Mouse (Mus musculus) Patski (cell line): Measurements from ENCODE around the gene Pde6h. TPM values are rescaled to one million over a fixed set of nuclear protein-coding genes. Genes with fewer than 3 reads are reported as not detected.

Experiments used
- ATAC-seq: fragments of 100-300 bp; one replicate; pipeline ENCODE4 v1.8.0; 2021
- CTCF ChIA-PET: fragments of 350-600 bp; sonication (Branson Sonifier 250); formaldehyde crosslinking; loops from one replicate; lab custom pipeline; 2022; ENCODE audit warnings: inconsistent platforms; lab: Charles Lee
- POLR2A ChIA-PET: fragments of 350-600 bp; sonication (Branson Sonifier 250); formaldehyde crosslinking; loops from one replicate; lab custom pipeline; 2022; ENCODE audit warnings: antibody characterized with exemption, inconsistent platforms; lab: Charles Lee
- DNase-seq: peaks from one replicate; pipeline ENCODE4 v3.0.0-alpha.2; 2011; ENCODE audit warnings: low read depth, low spot score
- H3K27me3 ChIP-seq: fragments of 371-371 bp; one replicate; pipeline ENCODE4 v1.5.1; 2021
- CTCF ChIP-seq: fragments of 100-300 bp; IDR thresholded peaks from one replicate; pipeline ENCODE4 v1.5.1; 2021
- in situ Hi-C: fragments of 300-500 bp; cut with MboI; formaldehyde crosslinking; loops from 3 replicates; pipeline ENCODE4 v1.11.1; 2018; ENCODE audit warnings: low pct_unique_long_range_greater_than_20kb, mixed read lengths
- polyA plus RNA-seq: library from polyadenylated mRNA; unstranded; gene quantifications from one replicate; pipeline ENCODE4 v1.2.3, GENCODE M21; 2021

The Pde6h gene
- polyA plus RNA-seq, 1 experiment from 2014 or later, result 1.3 TPM

DNA sequence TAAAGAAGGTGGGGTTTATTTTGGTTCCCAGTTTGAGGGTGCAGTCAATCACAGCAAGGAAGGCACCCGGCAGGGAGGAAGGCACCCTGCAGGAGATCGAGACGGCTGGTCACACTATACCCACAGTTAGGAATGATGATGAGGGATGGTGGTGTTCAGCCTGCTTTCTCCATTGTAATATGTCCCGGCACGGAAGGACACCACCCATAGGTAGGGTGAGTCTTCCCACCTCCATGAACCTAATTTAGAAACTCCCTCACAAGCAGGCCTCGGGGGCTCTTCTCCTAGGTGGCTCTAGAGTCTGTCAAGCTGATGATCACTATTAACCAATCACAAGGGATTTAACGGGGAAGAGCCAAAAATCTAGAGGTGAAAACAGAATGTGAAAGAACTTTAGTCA is 761 bp upstream of the Pde6h start:
- H3K27me3 ChIP-seq, result no peaks in the 10 kb centered on the region
- ChIA-PET CTCF (interaction anchor here (3.6 kb wide), 1 partner anchor 62 kb away, joined by 15 read pairs; no protein-coding TSS in a partner anchor), POLR2A (no interaction called here)
- DNase-seq (no peak), ATAC-seq (no peak)
- in situ Hi-C loops, result loop anchor here (5.0 kb wide), 1 partner anchor 44 kb away; no protein-coding TSS in a partner anchor
- TF ChIP-seq CTCF, result no peak

DNA sequence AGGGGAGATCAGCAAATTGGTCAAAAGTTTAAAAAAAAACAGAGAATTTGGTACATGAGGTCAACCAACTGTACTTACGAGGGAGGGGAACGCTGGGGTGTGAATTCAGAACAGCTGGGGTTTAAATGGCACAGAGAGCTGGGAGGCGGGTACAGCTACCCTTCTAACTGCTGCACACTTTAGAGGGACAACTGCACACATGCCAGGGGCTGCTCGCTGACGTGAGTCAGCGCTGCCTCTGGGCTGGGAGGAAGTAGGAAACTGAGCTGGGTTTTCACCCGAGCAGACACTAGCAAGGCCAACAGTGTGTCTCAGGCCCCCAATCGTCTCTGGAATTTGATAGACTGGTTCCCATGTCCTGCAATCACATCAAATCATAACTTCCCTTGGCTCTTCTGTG is 1.4 kb downstream of the Pde6h start:
- CTCF ChIA-PET, result interaction anchor here (1.1 to 3.6 kb wide), 2 partner anchors 12 to 64 kb away, joined by 3 to 15 read pairs; no protein-coding TSS in a partner anchor
- POLR2A ChIA-PET, result no interaction called here
- no peak for DNase-seq
- in situ Hi-C loops, result no loop called here
- no peaks in the 10 kb centered on the region for H3K27me3 ChIP-seq
- no peak for ATAC-seq
- TF ChIP-seq CTCF, result no peak

DNA sequence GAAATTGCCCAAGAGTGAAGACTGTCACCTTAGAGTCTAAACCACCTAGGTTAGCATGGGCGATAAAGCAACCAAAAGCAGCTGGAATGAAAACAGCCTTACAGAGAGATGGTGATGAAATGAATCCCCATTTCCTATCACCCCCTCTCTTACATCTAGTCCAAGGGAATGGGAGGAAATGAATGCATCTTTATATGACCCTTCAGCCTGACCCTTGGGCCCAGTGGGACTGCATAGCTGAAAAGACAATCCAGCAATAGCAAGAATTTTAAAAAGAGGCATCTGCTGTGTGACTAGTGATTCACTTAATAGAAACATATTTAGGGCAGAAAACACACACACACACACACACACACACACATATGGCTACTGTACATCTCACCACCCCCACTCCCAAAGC is 4.0 kb downstream of the Pde6h start:
- no peak for TF ChIP-seq CTCF
- ATAC-seq (no peak), DNase-seq (no peak)

DNA sequence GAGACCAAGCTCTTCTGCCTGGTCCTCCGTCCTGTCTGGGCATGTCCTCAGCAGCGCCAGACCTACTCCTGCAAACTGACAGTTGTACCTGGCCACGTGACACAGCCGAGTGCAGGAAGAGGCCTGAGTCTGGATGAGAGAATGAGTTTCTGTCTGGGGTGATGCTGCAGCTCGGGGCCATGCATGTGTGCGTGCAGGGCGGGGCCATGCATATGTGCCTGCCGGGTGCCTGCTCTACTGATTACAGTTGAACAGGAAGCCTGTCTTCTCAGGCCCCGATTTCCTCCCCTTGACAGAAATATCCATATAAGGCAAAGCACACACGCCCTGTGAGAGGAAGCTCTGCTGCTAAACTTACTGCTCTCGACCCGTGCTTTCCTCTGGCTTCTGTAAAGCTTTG is 7.0 kb downstream of the Pde6h start:
- ChIA-PET POLR2A (no interaction called here), CTCF (interaction anchor here (1.1 to 5.9 kb wide), 6 partner anchors 9 to 70 kb away, joined by 3 to 33 read pairs (median 4); partner anchors contain the start of genes Arhgdib and Erp27)
- TF ChIP-seq CTCF, result no peak
- DNase-seq, result no peak
- in situ Hi-C loops, result no loop called here
- ATAC-seq, result no peak
- no peaks in the 10 kb centered on the region for H3K27me3 ChIP-seq

More for the DNA sequence above, 4.0 kb downstream of the Pde6h start:
- H3K27me3 ChIP-seq, result no peaks in the 10 kb centered on the region
- in situ Hi-C loops, result no loop called here
- ChIA-PET POLR2A (no interaction called here), CTCF (interaction anchor here (1.4 to 2.3 kb wide), 4 partner anchors 9 to 64 kb away, joined by 3 to 4 read pairs (median 4); partner anchors contain the start of gene Arhgdib)

DNA sequence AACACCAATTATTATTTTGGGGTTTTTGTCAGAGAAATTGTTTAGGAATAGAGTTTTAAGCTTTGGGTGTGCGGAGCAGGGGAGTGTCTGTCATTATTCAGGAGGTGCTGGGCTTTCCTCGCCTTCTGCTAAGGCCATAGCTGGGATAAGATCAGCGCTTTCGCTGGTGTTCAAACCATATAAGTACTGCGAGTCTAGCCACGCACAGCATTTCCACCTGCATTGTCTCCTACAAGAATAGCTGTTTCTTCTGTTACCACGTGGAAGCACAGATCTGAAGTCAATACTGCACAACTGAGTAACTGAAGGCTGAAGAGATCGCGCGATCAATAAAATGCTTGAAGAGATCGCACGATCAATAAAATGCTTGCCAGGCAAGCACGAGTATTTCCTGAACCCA is 7.6 kb downstream of the Pde6h start:
- CTCF ChIA-PET, result interaction anchor here (1.2 to 5.9 kb wide), 5 partner anchors 10 to 37 kb away, joined by 3 to 33 read pairs (median 4); partner anchors contain the start of genes Arhgdib and Erp27
- DNase-seq (no peak), ATAC-seq (no peak)
- no peak for TF ChIP-seq CTCF
- no peaks in the 10 kb centered on the region for H3K27me3 ChIP-seq
- in situ Hi-C loops, result no loop called here
- POLR2A ChIA-PET, result no interaction called here

DNA sequence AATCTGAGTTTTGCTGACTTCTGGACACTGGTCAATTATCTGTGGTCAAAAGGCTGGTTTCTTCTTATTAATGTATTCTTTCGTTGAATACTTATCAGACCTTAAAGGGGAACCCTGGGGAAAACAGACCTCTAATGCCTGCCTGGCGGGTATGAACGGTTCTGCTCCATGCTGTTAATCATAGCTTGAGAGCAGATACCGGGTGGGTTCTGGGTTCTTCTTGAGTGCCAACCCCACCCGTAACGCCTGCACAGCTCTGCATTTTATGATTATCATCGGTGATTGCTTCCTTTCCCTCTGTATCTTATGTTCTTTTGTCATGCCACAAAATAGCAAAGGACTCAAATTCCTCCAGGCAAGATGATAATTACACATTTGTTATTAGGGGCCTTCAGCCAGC is 10.4 kb downstream of the Pde6h start:
- in situ Hi-C loops, result no loop called here
- CTCF ChIA-PET, result interaction anchor here (1.0 to 5.9 kb wide), 3 partner anchors 8 to 79 kb away, joined by 3 to 33 read pairs (median 5); partner anchors contain the start of gene Arhgdib
- no peaks in the 10 kb centered on the region for H3K27me3 ChIP-seq
- POLR2A ChIA-PET, result no interaction called here
- no peak for TF ChIP-seq CTCF
- no peak for ATAC-seq
- DNase-seq, result no peak

DNA sequence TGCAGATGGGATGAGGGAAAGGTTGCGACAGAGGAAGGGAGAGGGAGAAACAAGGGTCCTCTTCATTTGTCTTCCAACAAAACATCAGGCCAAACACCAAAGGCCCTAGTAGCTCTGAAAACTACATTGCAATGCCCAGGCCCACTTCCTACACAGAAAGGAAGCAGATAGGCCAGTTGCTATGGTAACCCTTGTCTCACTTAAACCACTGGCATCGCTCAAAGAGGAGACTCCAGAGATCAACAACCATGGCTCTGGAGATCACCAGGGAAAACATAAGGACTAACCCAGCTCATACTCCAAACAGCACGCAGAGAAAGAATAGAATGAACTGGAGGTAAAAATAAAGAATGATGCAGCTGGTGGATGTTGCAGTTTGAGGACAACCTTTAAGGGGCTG is 11.6 kb downstream of the Pde6h start:
- ATAC-seq, result no peak

DNA sequence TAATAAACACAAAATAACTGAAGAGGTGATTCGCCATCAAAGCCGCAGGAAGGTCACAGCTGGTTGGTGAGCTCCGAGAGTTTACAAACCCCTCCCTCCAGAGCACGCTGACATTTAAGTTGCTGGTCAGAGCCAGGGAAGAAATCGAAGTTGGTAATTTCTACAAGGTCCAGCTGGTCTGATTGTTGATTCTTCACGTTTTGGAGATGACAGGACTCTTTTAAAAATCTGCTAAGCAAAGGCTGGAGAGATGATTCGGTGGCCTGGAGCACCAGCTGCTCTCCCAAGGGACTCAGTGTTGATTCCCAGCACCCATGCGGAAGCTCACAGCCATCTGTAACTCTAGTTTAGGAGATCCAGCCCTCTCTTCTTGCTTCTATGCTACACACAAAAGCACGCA is 12.7 kb downstream of the Pde6h start:
- TF ChIP-seq CTCF, result no peak
- DNase-seq, result no peak
- no peak for ATAC-seq
- H3K27me3 ChIP-seq, result no peaks in the 10 kb centered on the region
- in situ Hi-C loops, result no loop called here
- POLR2A ChIA-PET, result no interaction called here
- CTCF ChIA-PET, result interaction anchor here (1.4 kb wide), 1 partner anchor 11 kb away, joined by 3 read pairs; no protein-coding TSS in a partner anchor

More for the DNA sequence above, 11.6 kb downstream of the Pde6h start:
- DNase-seq, result no peak
- CTCF ChIA-PET, result no interaction called here
- no peaks in the 10 kb centered on the region for H3K27me3 ChIP-seq
- no peak for TF ChIP-seq CTCF
- in situ Hi-C loops, result no loop called here
- POLR2A ChIA-PET, result no interaction called here

DNA sequence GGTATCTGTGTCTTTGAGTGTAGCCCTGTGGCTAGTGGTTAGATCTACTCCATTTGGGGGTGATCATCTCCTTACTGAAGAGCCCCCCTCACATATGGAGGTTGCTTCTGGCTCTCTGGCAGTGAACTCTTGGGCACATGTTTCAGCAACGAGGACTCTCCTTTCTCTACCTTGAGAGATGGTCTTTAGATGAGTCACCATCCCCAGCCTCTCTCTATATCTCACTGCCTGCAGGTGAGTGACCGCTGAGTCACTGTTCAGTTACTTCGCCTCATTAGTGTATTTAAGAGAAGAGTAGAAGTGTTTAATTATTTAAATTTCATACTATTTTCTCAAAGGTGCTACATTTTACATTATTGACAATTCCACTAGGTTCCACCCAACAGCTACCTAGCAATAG is 13.5 kb downstream of the Pde6h start:
- H3K27me3 ChIP-seq, result no peaks in the 10 kb centered on the region
- ATAC-seq, result no peak
- TF ChIP-seq CTCF, result no peak
- ChIA-PET CTCF (interaction anchor here (1.4 kb wide), 1 partner anchor 12 kb away, joined by 3 read pairs; no protein-coding TSS in a partner anchor), POLR2A (no interaction called here)
- no peak for DNase-seq
- in situ Hi-C loops, result no loop called here

DNA sequence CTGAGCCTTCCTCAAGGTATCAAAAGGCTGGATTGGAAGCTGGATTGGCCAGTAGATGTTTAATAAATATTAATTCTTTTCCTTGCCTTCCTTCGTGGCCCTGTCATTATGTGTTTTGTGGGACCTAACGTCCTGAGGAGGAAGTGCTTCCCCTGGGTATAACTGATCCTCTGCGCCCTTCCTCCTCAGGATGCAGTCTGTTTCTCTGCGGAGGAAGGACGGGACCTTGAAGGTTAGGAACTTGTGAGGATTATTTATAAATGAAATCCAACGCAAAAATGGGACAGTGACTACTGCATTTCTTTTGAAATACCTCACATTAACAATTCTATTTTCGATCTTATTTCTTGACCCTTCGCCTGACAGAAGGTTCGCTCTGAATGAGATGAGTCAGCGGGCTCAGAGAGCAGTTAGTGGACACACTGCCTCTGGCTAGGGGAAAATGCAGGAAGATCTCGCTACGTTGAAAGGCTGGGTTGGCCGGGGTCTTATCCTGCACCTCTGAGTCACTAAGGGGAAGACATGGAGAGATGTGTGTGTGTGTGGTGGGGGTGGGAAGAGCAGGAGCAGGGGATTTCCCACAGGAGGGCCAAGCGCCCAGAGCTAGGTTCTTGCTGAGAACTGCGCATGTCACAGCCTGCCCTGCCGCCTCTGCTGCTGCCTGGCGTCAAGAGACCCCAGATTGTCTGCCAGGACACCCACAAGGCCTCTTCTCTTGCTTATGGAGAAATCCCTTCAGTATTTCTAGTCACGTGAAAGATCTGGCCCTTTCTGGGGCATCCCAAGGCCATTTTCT is 14.9 kb downstream of the Pde6h start:
- POLR2A ChIA-PET, result no interaction called here
- in situ Hi-C loops, result no loop called here
- DNase-seq, result no peak
- CTCF ChIA-PET, result interaction anchor here (1.3 to 6.8 kb wide), 2 partner anchors 7 to 78 kb away, joined by 4 to 33 read pairs; no protein-coding TSS in a partner anchor
- no peak for ATAC-seq
- no peak for TF ChIP-seq CTCF
- H3K27me3 ChIP-seq, result no peaks in the 10 kb centered on the region
